Mouse (Mus musculus): ENCODE measurements around the gene Efcc1.

DNA sequence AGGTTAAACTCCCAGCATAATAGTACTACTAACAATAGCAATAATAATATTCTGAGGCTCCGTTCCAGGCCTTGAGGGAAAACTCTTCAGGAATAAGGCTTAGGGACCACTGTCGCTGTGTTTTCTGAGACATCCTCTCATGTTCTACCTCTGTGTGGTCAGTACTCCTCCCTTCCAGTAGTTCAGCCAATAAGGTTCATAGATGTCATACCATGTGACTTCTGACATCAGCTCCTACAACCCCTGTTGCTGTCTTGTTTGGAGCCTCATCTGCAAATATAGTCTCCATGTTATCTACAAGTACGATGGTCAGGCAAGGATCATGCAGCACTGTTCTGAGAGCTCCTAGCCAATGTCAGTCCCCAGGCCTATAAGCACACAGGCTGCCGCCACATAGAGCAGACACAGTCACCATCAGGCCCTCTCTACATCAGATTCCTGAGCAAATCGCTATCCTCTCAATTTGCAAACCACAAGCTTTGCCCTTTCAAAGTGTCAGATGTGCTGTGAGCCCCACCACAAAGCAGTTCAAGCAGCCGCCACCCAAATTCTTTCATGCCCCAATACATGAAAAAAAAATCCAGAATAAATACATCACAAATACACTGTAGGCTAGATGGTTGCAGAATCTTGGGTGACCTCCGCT, 5.3 kb upstream of the Efcc1 start:
- TF ChIP-seq CTCF (IDR thresholded peaks at IDR 0.05; ENCODE audit: control insufficient read depth, insufficient read depth, low read length) (no peak), POLR2A (IDR thresholded peaks at IDR 0.05; ENCODE audit: borderline replicate concordance, control insufficient read depth, low read depth, low read length) (no peak)

All from bone marrow, adult 2 months (tissue).